14 mouse cellular contexts compared by ENCODE assay signal in genomic region chr11:99044306-99044705, GRCm38 (mm10). TPM values are rescaled to one million over a fixed set of nuclear protein-coding genes. Genes with fewer than 3 reads are reported as not detected.
DNase-seq lines count a peak whose midpoint lies in the region; ATAC-seq lines count a peak whose summit lies in the region.
"Had no signal": no experiment of that assay in that cellular context is flagged by ENCODE, and none has a peak within 500 bp of the region (broad histone marks: within the 10 kb centered on the region; RNA-seq: fewer than 3 reads in every experiment).

No protein-coding gene starts in this region.

- DNase-seq in heart, adult 18-20 months, result peak; percentile 49 to 68
- DNase-seq in heart, postnatal 10 days, result no peak
- DNase-seq in embryonic facial prominence, embryonic 11.5 days (ENCODE audit: low spot score), result no peak
- peak; percentile 73 for DNase-seq in kidney, adult 18-20 months
- peak; percentile 25 for DNase-seq in liver
- no peak for DNase-seq in layer of hippocampus, adult 18-20 months (ENCODE audit: low spot score in 2 of 2)
- DNase-seq in left cerebral cortex, adult 9 months (ENCODE audit: low spot score in 2 of 2), result no peak
- no peak for DNase-seq in left cerebral cortex, postnatal 14 days (ENCODE audit: low spot score in 2 of 2)
- DNase-seq: cerebellum, adult 8-10 months; layer of hippocampus, adult 9-11 months; midbrain, embryonic 14.5 days; right cerebral cortex, adult 18-20 months; thymus, adult 18-20 months had no signal

- H3K9me3 ChIP-seq in embryonic facial prominence, embryonic 11.5 days (replicated peaks; ENCODE audit: control insufficient read depth, low read length), result no peaks in the 10 kb centered on the region

- H3K9ac ChIP-seq in embryonic facial prominence, embryonic 11.5 days (replicated peaks; ENCODE audit: low read length), result no peak overlapping the region

- H3K4me2 ChIP-seq in embryonic facial prominence, embryonic 11.5 days (ENCODE audit: low read depth, low read length), result peak overlapping the region; percentile 10

- WGBS in embryonic facial prominence, embryonic 11.5 days, result 42% methylated on average over 5 of the region's 5 CpGs

- H3K36me3 ChIP-seq in embryonic facial prominence, embryonic 11.5 days (replicated peaks; ENCODE audit: control insufficient read depth, insufficient read depth, low read depth, low read length), result peaks cover 14% of the 10 kb centered on the region; the same call in 1 of the 2 replicates

- peaks cover 8% of the 10 kb centered on the region for H3K4me1 ChIP-seq in embryonic facial prominence, embryonic 11.5 days (ENCODE audit: control insufficient read depth, insufficient read depth, low read length)

- intact Hi-C loops in heart, postnatal 10 days (cut with DNase I), result no loop called here
- intact Hi-C loops in left cerebral cortex, postnatal 14 days (cut with DNase I), result loop anchor here (5.0 kb wide), 1 partner anchor 78 kb away; no protein-coding TSS in a partner anchor

- ATAC-seq in embryonic facial prominence, embryonic 11.5 days (replicated peaks; ENCODE audit: insufficient number of reproducible peaks, low FRiP score, low TSS enrichment, low read depth), result no peak
- ATAC-seq: activated CD4-positive, CD25-positive, alpha-beta regulatory T cell, adult 4 months had no signal

- no peaks in the 10 kb centered on the region for H3K27me3 ChIP-seq in embryonic facial prominence, embryonic 11.5 days (ENCODE audit: control insufficient read depth, insufficient read depth, low read length)

- no peak overlapping the region for H3K27ac ChIP-seq in embryonic facial prominence, embryonic 11.5 days (replicated peaks; ENCODE audit: low read depth, low read length)

- H3K4me3 ChIP-seq in embryonic facial prominence, embryonic 11.5 days (ENCODE audit: low read depth, low read length), result no peak overlapping the region

RNA-seq across cellular contexts. Expression of gene Igfbp4, which starts 3.3 kb away (rescaled TPM):
- total RNA-seq in heart, adult 18-20 months (2021), result 10 to 100 TPM; 82.2 to 94.0 TPM
- total RNA-seq in heart, postnatal 10 days (2021), result 100 to 1,000 TPM; 192 to 218 TPM
- 477 and 548 TPM in 2 replicates for polyA plus RNA-seq in embryonic facial prominence, embryonic 11.5 days (2014; fragmentation: Nextera tagmentation; extraction: Ambion mirVana)
- total RNA-seq in layer of hippocampus, adult 18-20 months (2021), result 10 to 100 TPM; 74.6 to 94.0 TPM
- 100 to 1,000 TPM in 1 of 2 experiments, 10 to 100 TPM in 1; 98.7 to 107 TPM for total RNA-seq in left cerebral cortex, postnatal 14 days (2021)

RNA-seq across cellular contexts. Expression of gene Top2a, which starts 20.3 kb away (rescaled TPM):
- 1 to 10 TPM; 1.5 to 1.8 TPM for total RNA-seq in heart, adult 18-20 months (2021)
- 10 to 100 TPM; 53.3 to 57.0 TPM for total RNA-seq in heart, postnatal 10 days (2021)
- polyA plus RNA-seq in embryonic facial prominence, embryonic 11.5 days (2014; fragmentation: Nextera tagmentation; extraction: Ambion mirVana), result 397 and 439 TPM in 2 replicates
- under 1 TPM; 0.52 to 0.96 TPM for total RNA-seq in layer of hippocampus, adult 18-20 months (2021)
- total RNA-seq in left cerebral cortex, postnatal 14 days (2021), result 1 to 10 TPM; 4.1 to 4.9 TPM

RNA-seq across cellular contexts. Expression of gene Tns4, which starts 44.8 kb away (rescaled TPM):
- total RNA-seq in heart, adult 18-20 months (2021), result under 1 TPM; 0.07 to 0.18 TPM
- total RNA-seq in heart, postnatal 10 days (2021), result under 1 TPM; 0.12 TPM
- polyA plus RNA-seq in embryonic facial prominence, embryonic 11.5 days (2014; fragmentation: Nextera tagmentation; extraction: Ambion mirVana), result 0.22 and 0.86 TPM in 2 replicates
- total RNA-seq in layer of hippocampus, adult 18-20 months (2021), result under 1 TPM; 0.08 to 0.32 TPM
- total RNA-seq in left cerebral cortex, postnatal 14 days (2021), result under 1 TPM; 0.33 to 0.34 TPM
- polyA plus RNA-seq: activated CD4-positive, CD25-positive, alpha-beta regulatory T cell, adult 4 months had no signal

Comparison
In these comparisons a context has a peak if more than half of its experiments do, and no peak if none do; other contexts are left out.
1. DNase-seq: peak in heart, adult 18-20 months (2 of 2), kidney, adult 18-20 months (single experiment) and liver (single experiment); none in heart, postnatal 10 days (0 of 2), embryonic facial prominence, embryonic 11.5 days (single experiment), layer of hippocampus, adult 18-20 months (0 of 2), left cerebral cortex, adult 9 months (0 of 2) and left cerebral cortex, postnatal 14 days (0 of 2).
2. RNA of gene Top2a, which starts 20.3 kb away (total RNA-seq): 53.3 to 57.0 TPM in heart, postnatal 10 days; 4.1 to 4.9 TPM in left cerebral cortex, postnatal 14 days, 1.5 to 1.8 TPM in heart, adult 18-20 months and 0.52 to 0.96 TPM in layer of hippocampus, adult 18-20 months; every median in the first group is over 4 times any median in the second.